Comparison of ENCODE assay signal across 12 mouse cellular contexts in the genomic region with DNA sequence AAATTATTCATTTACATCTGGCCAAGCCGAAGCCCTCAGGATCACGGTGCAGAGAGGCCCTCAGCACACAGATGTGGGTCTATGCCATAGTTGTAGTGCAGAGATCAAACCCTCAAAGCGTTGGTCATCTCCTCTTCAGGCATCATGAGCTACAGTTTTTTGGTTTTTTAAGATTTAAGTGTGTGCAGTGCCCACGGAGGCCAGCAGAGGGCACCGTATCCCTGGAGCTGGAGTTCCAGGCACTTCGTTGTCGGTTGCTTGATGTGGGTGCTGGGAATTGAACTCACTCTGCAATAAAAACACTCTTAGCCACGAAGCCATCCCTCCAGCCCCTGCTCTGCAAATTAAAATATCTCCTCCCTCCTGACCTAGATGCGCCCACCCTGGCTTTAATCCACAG. TPM values are rescaled to one million over a fixed set of nuclear protein-coding genes. Genes with fewer than 3 reads are reported as not detected.
DNase-seq lines count a peak whose midpoint lies in the region; ATAC-seq and TF ChIP-seq lines count a peak whose summit lies in the region.
"Had no signal": no experiment of that assay in that cellular context is flagged by ENCODE, and none has a peak within 500 bp of the region (broad histone marks: within the 10 kb centered on the region; RNA-seq: fewer than 3 reads in every experiment).

No protein-coding gene starts in this region.

- TF ChIP-seq CTCF in brain, embryonic 14.5 days (IDR thresholded peaks at IDR 0.05; ENCODE audit: borderline replicate concordance, extremely low read depth, insufficient read depth, insufficient read length) = peak; percentile 63

- DNase-seq in hindbrain, embryonic 10.5 days (ENCODE audit: low spot score) = peak; percentile 23
- DNase-seq in hindbrain, embryonic 14.5 days (ENCODE audit: low spot score) = no peak
- peak; percentile 85 for DNase-seq in midbrain, embryonic 11.5 days (ENCODE audit: low spot score, missing footprints)
- DNase-seq in midbrain, embryonic 14.5 days = no peak
- DNase-seq in brain, embryonic 14.5 days (ENCODE audit: low read depth) = no peak
- DNase-seq in heart, adult 8-10 months (ENCODE audit: low spot score) = no peak
- DNase-seq: layer of hippocampus, postnatal 36 days had no signal

- no peak for ATAC-seq in hindbrain, embryonic 14.5 days (ENCODE audit: low FRiP score)
- no peak for ATAC-seq in midbrain, embryonic 11.5 days (ENCODE audit: low FRiP score)
- no peak for ATAC-seq in midbrain, embryonic 14.5 days (ENCODE audit: low FRiP score, low TSS enrichment)
- ATAC-seq in megakaryocyte progenitor cell, adult 5-6 weeks (replicated peaks; ENCODE audit: poor library complexity) = peak; percentile 37; the same call in 1 of the 2 replicates
- ATAC-seq in intestine, embryonic 15.5 days = no peak
- ATAC-seq: Patski had no signal

- H3K4me1 ChIP-seq in hindbrain, embryonic 10.5 days (replicated peaks) = no peaks in the 10 kb centered on the region
- H3K4me1 ChIP-seq in hindbrain, embryonic 14.5 days (replicated peaks; ENCODE audit: control insufficient read depth, insufficient read depth, low read length) = no peaks in the 10 kb centered on the region
- H3K4me1 ChIP-seq in midbrain, embryonic 11.5 days (ENCODE audit: control insufficient read depth, insufficient read depth, low read length) = no peaks in the 10 kb centered on the region
- H3K4me1 ChIP-seq in midbrain, embryonic 14.5 days (ENCODE audit: control insufficient read depth, insufficient read depth, low read length) = no peaks in the 10 kb centered on the region
- no peaks in the 10 kb centered on the region for H3K4me1 ChIP-seq in intestine, embryonic 15.5 days (replicated peaks)
- H3K4me1 ChIP-seq: heart, embryonic 13.5 days had no signal

- H3K9ac ChIP-seq in hindbrain, embryonic 14.5 days = no peak overlapping the region
- no peak overlapping the region for H3K9ac ChIP-seq in midbrain, embryonic 11.5 days (ENCODE audit: low read length)
- H3K9ac ChIP-seq in midbrain, embryonic 14.5 days (replicated peaks; ENCODE audit: low read length) = no peak overlapping the region
- no peak overlapping the region for H3K9ac ChIP-seq in intestine, embryonic 15.5 days
- H3K9ac ChIP-seq: heart, embryonic 13.5 days had no signal

- TF ChIP-seq POLR2A in brain, embryonic 14.5 days (IDR thresholded peaks at IDR 0.05; ENCODE audit: borderline replicate concordance, extremely low read depth, insufficient read depth, insufficient read length, poor library complexity, severe bottlenecking) = no peak

- H3K27me3 ChIP-seq in hindbrain, embryonic 10.5 days (ENCODE audit: insufficient read depth, poor library complexity, severe bottlenecking) = no peaks in the 10 kb centered on the region
- H3K27me3 ChIP-seq in hindbrain, embryonic 14.5 days (ENCODE audit: control insufficient read depth, insufficient read depth, low read length) = no peaks in the 10 kb centered on the region
- H3K27me3 ChIP-seq in midbrain, embryonic 11.5 days (ENCODE audit: control insufficient read depth, insufficient read depth, low read length) = no peaks in the 10 kb centered on the region
- no peaks in the 10 kb centered on the region for H3K27me3 ChIP-seq in midbrain, embryonic 14.5 days (ENCODE audit: control insufficient read depth, insufficient read depth, low read length)
- no peaks in the 10 kb centered on the region for H3K27me3 ChIP-seq in intestine, embryonic 15.5 days (replicated peaks)
- H3K27me3 ChIP-seq: heart, embryonic 13.5 days; Patski had no signal

- 35% methylated on average over 9 of the region's 9 CpGs for WGBS in hindbrain, embryonic 10.5 days
- 34% methylated on average over 9 of the region's 9 CpGs for WGBS in hindbrain, embryonic 14.5 days
- 33% methylated on average over 9 of the region's 9 CpGs for WGBS in midbrain, embryonic 11.5 days
- 28% methylated on average over 9 of the region's 9 CpGs for WGBS in midbrain, embryonic 14.5 days
- 33% methylated on average over 9 of the region's 9 CpGs for WGBS in intestine, embryonic 15.5 days

- no peak overlapping the region for H3K27ac ChIP-seq in hindbrain, embryonic 10.5 days
- H3K27ac ChIP-seq in hindbrain, embryonic 14.5 days = no peak overlapping the region
- no peak overlapping the region for H3K27ac ChIP-seq in midbrain, embryonic 11.5 days (ENCODE audit: low read depth, low read length)
- no peak overlapping the region for H3K27ac ChIP-seq in midbrain, embryonic 14.5 days (replicated peaks; ENCODE audit: low read depth, low read length)
- H3K27ac ChIP-seq in intestine, embryonic 15.5 days = no peak overlapping the region
- H3K27ac ChIP-seq: heart, embryonic 13.5 days had no signal

- no peak overlapping the region for H3K4me3 ChIP-seq in hindbrain, embryonic 10.5 days
- H3K4me3 ChIP-seq in hindbrain, embryonic 14.5 days (replicated peaks; ENCODE audit: low read length) = no peak overlapping the region
- H3K4me3 ChIP-seq in midbrain, embryonic 11.5 days (ENCODE audit: low read depth, low read length) = no peak overlapping the region
- no peak overlapping the region for H3K4me3 ChIP-seq in midbrain, embryonic 14.5 days (replicated peaks; ENCODE audit: low read depth, low read length)
- H3K4me3 ChIP-seq in intestine, embryonic 15.5 days (replicated peaks) = no peak overlapping the region
- H3K4me3 ChIP-seq: heart, embryonic 13.5 days had no signal

- H3K4me2 ChIP-seq in hindbrain, embryonic 14.5 days (replicated peaks) = no peak overlapping the region
- H3K4me2 ChIP-seq in midbrain, embryonic 11.5 days = no peak overlapping the region
- H3K4me2 ChIP-seq in midbrain, embryonic 14.5 days (ENCODE audit: low read length) = no peak overlapping the region
- H3K4me2 ChIP-seq in intestine, embryonic 15.5 days (replicated peaks) = no peak overlapping the region
- H3K4me2 ChIP-seq: heart, embryonic 13.5 days had no signal

- no peaks in the 10 kb centered on the region for H3K36me3 ChIP-seq in hindbrain, embryonic 10.5 days
- H3K36me3 ChIP-seq in hindbrain, embryonic 14.5 days (replicated peaks; ENCODE audit: control insufficient read depth, insufficient read depth) = no peaks in the 10 kb centered on the region
- H3K36me3 ChIP-seq in midbrain, embryonic 11.5 days (ENCODE audit: control insufficient read depth, insufficient read depth, low read length) = no peaks in the 10 kb centered on the region
- H3K36me3 ChIP-seq in midbrain, embryonic 14.5 days (ENCODE audit: control insufficient read depth, insufficient read depth, low read length) = no peaks in the 10 kb centered on the region
- H3K36me3 ChIP-seq in intestine, embryonic 15.5 days = no peaks in the 10 kb centered on the region
- H3K36me3 ChIP-seq: heart, embryonic 13.5 days had no signal

- peaks cover 8% of the 10 kb centered on the region for H3K9me3 ChIP-seq in hindbrain, embryonic 10.5 days
- no peaks in the 10 kb centered on the region for H3K9me3 ChIP-seq in hindbrain, embryonic 14.5 days (ENCODE audit: control insufficient read depth, low read length)
- no peaks in the 10 kb centered on the region; the same call in 1 of the 2 replicates for H3K9me3 ChIP-seq in midbrain, embryonic 11.5 days (ENCODE audit: control insufficient read depth, low read length)
- no peaks in the 10 kb centered on the region for H3K9me3 ChIP-seq in midbrain, embryonic 14.5 days (ENCODE audit: control insufficient read depth, low read length)
- H3K9me3 ChIP-seq in intestine, embryonic 15.5 days = no peaks in the 10 kb centered on the region

RNA-seq across cellular contexts. Expression of a gene that starts 58.3 kb away (rescaled TPM):
- 0.36 and 0.54 TPM in 2 replicates for polyA plus RNA-seq in hindbrain, embryonic 10.5 days (2016; fragmentation: Nextera tagmentation; extraction: Ambion mirVana)
- 4.5 and 5.7 TPM in 2 replicates for polyA plus RNA-seq in hindbrain, embryonic 14.5 days (2014; fragmentation: Nextera tagmentation; extraction: Ambion mirVana)
- 0.23 and 0.36 TPM in 2 replicates for polyA plus RNA-seq in midbrain, embryonic 11.5 days (2014; fragmentation: Nextera tagmentation; extraction: Ambion mirVana)
- polyA plus RNA-seq in midbrain, embryonic 14.5 days (2014; fragmentation: Nextera tagmentation; extraction: Ambion mirVana) = 4.0 and 4.1 TPM in 2 replicates
- 2.4 and 5.8 TPM in 2 replicates for polyA plus RNA-seq in brain, embryonic 14.5 days (2012; rRNA removed)
- total RNA-seq in megakaryocyte progenitor cell, adult 5-6 weeks (2015) = 0.02 TPM in 1 of 2 replicates, not detected in the other
- not detected in 2 replicates for total RNA-seq in megakaryocyte progenitor cell, adult 5-6 weeks (2017)
- not detected for total RNA-seq in heart, adult 8-10 months (2022)
- polyA plus RNA-seq in intestine, embryonic 15.5 days (2015; fragmentation: Nextera tagmentation; extraction: Ambion mirVana) = 0.03 and 0.10 TPM in 2 replicates
- total RNA-seq: monocyte, adult 5-6 weeks had no signal
- polyA plus RNA-seq: Patski had no signal

Comparison
In these comparisons a context has a peak if more than half of its experiments do, and no peak if none do; other contexts are left out.
1. DNase-seq: peak in hindbrain, embryonic 10.5 days (single experiment) and midbrain, embryonic 11.5 days (single experiment); none in hindbrain, embryonic 14.5 days (single experiment), midbrain, embryonic 14.5 days (single experiment), brain, embryonic 14.5 days (single experiment) and heart, adult 8-10 months (single experiment).